Mouse (Mus musculus): ENCODE measurements around the gene Clptm1. TPM values are rescaled to one million over a fixed set of nuclear protein-coding genes. Genes with fewer than 3 reads are reported as not detected.

Gene Clptm1
- total RNA-seq, 4 experiments from 2014 or later, result 140 to 150 (median 146) TPM

DNA sequence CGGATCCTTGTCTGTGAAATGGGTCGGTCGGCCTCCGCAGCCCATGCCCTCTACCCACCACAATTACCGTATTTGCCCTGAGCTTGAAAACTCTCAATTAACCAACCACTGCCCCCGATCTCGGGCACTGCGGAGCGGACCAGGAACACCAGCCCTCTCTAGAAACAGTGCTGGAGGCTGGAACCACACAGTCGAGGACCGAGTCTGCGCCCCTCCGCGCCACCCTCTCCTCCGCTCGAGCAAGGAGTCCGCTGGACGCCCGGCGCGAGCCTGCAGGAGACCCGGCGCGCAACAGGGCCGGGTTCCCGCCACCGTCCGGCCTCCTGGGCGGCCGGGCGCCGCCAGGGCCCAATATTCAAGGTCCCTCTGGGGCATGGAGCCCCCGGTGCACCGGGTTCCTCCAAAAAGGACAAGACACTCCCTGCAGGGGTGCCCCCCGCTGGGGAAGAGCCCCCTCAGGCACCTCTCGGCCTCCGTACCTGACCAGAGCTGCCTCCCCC, 328 bp downstream of the Clptm1 start:
- no peak for DNase-seq (ENCODE audit: low spot score in 2 of 2)

DNA sequence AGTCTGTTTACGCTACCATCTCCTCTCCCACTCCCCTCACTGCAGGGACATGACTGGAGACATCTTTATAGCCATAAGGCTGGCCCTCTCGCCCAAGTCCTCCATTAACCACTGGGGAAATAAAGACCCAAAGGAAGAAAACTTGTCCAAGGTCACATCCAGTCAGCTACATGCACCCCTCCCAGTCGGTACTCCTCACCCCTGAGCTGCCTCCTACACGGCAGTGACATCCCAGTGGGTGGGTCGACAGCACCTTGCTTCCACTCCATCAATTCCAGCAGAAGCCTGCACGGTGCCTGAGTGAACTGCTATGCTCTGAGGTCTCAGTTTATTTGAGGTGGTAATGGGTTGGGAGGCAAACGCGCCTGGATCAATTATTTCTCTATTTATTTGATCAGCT, 893 bp downstream of the Clptm1 start:
- DNase-seq (ENCODE audit: low spot score in 2 of 2), result no peak

DNA sequence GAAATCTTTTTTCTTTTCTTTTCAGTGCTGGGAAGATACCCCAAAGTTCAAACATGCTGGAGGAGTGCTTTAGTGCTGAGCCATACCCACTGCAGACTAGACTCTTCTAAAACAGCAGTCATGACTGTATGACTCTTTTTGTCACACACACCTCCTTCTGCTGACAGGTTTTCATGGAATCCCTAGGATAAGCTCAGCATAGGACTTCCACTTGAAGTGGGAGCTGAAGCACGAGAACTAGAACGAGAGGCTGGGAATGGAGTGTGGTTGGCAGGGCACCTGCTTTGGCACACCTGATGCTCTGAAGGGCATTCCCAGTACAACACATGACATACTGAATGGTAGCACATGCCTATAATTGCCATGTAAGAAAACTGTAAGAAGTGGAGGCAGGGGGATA, 12.2 kb downstream of the Clptm1 start:
- DNase-seq (ENCODE audit: low spot score in 2 of 2), result no peak

DNA sequence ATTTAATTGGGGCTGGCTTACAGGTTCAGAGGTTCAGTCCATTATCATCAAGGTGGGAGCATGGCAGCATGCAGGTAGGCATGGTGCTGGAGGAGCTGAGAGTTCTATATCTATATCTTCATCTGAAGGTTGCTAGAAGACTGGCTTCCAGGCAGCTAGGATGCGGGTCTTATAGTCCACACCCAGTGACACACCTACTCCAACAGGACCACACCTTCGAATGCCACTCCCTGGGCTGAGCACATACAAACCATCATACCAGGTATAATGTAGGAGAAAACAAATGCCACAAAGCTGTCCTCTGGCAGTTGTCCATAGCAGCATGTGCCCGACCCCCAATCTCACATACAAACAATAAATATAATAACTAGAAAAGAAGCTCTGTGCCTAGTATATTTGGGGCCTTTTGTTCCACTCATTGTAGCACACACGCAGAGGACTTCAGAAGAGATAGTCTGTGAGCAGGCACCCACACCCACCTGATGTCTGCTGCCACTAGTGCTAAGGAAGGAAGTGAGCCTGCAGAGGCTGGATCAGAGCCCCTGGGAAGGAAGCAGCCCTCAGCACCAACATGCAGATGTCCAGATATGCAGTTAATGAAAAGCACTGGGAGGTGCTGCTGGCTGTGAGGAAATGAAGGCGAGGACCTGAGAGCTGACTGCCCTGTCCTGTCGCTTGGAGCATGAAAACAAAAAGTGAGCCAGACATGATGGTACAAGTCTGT, 13.6 kb downstream of the Clptm1 start:
- no peak for DNase-seq (ENCODE audit: low spot score in 2 of 2)

DNA sequence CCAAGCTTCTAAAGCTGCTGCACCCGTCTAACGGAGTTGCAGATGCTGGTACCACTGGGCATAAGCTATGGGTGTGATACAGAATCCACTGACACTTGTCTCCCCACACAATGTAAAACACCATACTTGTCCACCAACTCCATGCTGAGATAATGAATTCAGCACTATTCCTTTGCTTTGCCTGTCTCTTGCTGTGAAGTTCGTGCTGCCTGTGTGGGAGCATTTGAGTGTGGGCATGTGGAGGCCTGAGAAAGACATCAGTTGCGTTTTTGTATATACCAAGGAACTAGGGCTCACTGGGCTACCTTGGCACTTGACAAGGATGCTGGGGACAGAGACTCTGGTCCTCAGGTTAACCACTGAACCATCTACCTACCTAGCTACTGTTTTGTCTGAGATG, 23.6 kb downstream of the Clptm1 start:
- no peak for DNase-seq (ENCODE audit: low spot score in 2 of 2)

DNA sequence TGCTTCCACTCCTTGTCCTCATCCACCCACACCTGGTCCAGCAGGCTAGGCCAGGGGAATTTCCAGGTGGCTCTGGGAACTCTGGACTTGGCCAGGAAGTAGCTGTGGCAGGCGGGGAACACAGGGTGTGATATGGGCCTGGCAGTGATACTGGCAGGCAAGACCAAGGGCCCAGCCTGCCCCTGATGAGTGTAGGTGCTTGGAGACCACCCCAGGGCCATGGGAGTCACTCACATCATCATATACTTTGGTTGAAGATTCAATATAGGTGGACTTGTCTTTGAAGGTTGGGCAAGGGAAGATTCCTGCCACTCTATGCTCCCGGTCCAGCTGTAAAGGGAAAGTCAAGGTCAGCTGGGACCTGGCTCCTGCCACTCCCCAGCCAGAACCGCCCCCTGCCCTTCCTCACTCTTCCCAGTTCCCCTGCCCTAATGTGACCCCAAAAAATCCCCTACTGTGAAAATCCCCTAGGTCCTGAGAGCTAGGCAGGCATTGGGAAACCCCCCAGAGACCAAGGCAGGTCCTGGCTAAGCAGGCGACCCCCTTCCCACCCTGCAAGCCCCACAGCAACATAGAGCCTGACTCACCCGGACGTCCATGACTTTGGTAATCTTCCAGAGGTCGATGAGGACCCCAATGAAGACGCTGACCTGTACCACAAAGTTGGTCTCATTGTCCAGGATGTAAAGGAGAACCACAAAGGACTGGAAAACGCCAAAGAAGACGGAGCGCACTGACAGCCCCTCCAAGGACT, 29.6 kb downstream of the Clptm1 start:
- no peak for DNase-seq (ENCODE audit: low spot score in 2 of 2)

DNA sequence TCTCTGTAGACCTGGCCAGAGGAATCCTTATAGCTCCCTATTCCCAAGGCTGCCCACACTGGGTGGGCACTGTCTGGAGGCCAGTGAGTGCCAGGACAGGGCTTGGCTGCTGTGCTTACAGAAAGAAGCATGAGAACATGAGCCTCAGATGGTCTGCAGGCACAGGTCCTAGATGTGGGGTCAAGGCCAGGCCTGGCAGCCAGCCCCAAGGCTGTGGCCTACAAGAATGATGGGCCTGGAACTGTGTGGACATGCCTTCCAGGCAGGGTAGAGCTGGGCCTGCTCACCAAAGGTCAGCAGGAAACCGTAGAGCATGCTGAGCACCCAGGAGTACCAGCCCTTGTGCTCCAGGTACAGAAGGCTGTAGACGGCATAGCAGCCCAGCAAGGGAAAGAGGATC, 30.2 kb downstream of the Clptm1 start:
- no peak for DNase-seq (ENCODE audit: low spot score in 2 of 2)

DNA sequence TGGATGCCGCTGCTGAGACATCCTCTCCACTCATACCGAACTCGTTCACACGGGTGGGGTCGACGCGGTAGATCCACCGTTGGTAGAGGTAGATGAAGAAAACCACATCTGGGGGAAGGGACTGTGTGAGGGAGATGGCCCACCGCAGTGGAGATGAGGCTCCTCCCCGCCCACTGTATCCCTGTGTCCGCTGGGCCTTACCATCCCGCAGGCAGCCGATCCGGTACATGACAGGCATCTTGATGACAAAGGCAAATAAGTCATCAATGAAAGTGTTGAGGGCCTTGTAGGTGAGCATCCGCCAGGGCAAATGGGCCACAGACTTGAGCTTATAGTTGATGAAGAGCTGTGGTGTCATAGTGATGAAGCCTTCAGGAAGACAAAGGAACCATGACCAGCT, 31.0 kb downstream of the Clptm1 start:
- no peak for DNase-seq (ENCODE audit: low spot score in 2 of 2)

DNA sequence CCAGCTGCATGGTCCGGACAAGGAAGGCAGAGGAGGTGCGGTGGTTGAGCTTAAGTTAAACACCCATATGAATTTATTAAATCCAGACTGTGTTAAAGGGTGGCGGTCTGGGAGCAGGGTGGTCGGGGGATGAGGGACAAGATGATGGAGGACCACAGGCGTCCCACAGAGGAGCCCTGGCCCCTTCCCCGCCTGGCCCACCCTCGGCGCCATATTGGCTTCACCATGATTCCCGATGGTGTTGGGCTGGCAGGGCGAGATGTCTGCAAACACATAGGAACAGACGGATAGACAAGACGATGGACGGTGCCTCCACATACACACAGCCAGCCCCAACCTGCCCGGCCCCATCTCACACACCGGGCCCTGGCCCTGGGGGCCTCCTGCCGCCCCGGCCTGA, 31.6 kb downstream of the Clptm1 start:
- no peak for DNase-seq (ENCODE audit: low spot score in 2 of 2)

DNA sequence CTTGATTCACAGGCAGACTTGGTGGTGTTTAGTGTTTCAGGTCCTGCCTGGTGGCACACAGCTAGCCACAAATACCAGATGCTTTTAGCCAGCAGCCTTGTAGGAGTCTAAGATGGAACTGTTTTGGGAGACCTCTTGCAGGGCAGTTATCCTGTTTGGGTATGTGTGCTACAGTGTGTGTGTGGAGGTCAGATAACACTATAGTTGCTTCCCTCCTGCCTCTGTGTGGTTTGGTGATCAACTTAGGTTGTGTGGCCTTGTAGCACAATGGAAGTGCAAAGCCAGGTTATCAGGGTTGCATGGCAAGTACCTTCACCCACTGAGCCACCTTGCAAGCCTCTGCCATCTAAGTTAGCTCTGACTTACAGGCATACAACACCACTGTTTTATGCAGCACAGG, 32.1 kb downstream of the Clptm1 start:
- no peak for DNase-seq (ENCODE audit: low spot score in 2 of 2)

DNA sequence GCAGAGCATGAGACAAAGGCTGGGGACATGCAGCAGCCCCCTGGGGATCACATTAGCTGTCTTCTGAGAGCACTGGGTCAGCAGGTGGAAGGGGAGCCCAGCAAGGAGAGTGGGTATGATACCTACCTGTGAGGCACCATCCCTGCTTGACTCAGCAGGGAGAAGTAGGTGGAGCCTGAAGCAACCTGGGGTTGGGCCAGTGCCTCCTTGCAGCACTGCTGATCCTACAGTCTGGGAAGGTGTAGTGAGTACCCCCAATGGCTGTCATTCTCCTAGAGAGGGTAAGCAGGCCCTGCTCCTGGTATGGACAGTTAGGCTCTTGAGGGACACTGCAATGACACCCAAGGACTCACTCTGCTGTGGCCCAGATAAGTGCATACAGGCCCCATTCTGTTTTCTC, 32.6 kb downstream of the Clptm1 start:
- no peak for DNase-seq (ENCODE audit: low spot score in 2 of 2)

DNA sequence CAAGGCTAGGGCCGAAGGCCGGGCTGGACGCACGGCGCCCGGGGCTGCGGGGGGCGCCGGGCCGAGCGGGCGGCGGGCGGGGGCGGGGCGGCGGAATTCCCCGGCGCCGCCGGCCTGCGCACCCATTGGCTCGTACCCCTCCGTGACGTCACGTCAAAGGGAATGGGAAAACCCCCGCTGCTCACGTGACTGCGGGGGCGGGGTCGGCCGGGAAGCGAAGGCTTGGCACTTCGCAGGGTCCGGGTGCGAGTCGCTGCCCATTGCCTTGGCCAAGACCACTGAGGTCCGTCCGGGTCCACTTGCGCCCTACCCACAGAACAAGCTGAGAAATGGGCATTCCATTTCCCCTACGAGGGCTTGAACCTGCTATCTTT, 35.5 kb downstream of the Clptm1 start, which contains the start of gene Relb:
Gene Relb (minus strand): TSS at position 78 of the 374 bp plus-strand sequence.
- DNase-seq (ENCODE audit: low spot score in 2 of 2), result peak; percentile 77 to 87

DNA sequence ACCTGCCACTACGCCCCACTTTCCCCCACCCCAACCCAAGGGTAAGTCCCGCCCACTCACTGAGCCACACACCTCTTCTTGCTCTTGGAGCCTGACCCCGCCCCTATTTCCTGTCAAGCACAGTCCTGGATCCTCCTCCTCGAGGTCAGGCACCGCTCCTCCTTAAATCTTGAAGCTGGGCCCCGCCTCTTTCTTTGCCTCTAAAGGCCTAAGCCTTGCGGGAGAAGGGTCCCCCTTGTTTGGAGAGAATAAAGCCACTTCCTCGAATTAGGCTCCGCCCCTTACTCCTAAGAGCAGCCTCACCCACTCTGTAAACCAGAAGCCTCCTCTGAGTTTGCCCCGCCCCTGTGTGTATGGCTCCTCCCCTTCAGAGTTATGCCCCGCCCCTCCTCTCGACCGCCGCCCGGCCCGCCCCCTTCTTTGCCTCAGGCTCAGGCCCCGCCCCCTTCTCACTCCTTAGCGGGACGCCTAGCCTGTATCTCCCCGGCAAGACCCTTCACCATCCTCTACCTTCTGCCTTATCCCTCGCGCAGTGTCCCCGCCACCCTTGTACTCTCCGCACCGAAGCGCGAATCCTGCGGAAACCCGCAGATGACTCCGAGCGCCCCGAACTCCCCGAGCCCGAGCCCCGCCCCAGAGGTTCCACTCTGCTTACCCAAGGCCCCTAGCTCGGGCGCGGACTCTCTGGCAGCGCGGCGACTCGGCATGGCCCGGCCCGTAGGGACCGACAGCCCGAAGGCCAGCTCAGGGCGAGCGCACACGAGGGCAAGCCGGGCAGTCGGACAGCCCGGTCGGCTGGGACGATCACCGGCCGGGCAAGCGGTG, 36.1 kb downstream of the Clptm1 start:
- peak; percentile 83 to 87 for DNase-seq (ENCODE audit: low spot score in 2 of 2)

DNA sequence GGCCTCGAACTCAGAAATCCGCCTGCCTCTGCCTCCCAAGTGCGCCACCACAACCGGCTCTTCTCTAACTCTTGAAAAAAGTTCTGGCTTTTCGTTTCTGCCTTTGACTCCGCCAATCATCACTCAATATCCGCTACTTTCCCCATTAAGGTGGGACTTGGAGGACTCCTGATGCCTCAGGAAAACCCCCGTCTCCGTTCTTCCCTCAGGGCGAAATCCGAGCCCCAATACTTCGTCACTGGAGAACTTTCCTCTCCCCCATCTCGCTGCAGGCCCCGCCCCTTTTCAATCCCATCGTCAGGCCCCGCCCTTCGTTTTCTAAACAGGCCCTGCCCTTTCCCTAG, 36.7 kb downstream of the Clptm1 start:
- DNase-seq (ENCODE audit: low spot score in 2 of 2), result no peak

DNA sequence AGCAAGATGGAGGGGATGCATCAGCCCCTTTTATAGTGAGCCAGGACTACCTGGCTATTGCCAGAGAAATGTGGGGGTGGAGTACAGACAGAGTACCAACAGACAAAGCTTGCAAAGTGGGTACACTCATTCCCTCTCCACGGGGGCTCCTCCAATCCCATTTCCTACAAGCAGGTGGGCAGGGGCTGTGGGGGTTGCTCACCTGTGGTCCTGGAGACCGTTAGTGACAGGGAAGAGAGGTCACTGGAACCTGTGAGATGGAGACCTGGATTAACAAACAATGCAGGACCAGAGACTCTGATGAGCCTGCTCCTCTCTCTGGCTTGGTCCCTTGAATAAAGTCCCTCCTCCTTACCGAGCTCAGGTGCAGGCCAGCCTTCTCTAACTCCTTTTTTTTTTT, 37.1 kb downstream of the Clptm1 start:
- DNase-seq (ENCODE audit: low spot score in 2 of 2), result no peak

DNA sequence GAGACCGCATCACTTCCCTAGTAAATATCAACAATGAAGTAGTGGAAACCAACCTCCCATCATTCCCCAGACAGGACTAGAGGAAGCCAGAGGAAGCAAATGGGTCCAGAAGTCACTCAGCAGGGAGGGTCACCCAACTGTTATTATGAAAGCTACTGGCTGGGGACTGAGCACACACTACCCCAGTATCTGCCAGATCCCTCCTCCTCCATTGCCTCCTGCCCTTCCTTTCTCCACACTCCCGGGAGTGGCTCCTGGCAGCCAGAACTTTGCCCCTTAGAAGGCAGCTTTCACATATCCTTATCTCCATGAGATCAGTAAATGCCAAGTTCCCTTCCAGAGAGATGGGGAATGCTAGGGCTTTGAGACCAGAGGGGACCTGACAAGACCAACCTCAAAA, 41.4 kb downstream of the Clptm1 start:
- no peak for DNase-seq (ENCODE audit: low spot score in 2 of 2)

DNA sequence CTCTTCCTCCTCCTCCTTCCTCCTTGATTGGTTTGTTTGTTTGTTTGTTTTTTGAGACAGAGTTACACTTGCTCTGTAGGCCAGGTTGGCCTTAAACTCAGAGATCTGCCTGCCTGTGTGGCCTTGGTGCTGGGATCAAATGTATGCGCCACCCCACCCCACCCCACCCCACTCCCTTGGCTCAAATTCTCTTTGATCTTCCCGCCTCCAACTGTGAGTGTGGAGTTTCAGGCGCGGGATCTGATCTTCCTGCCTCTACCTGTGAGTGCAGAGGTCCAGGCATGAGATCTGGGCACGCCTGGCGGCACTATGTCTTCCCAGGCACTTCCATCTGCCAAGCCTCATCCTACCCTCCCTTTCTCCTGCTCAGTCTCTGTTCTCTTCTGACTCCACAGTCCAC, 42.6 kb downstream of the Clptm1 start:
- no peak for DNase-seq (ENCODE audit: low spot score in 2 of 2)

DNA sequence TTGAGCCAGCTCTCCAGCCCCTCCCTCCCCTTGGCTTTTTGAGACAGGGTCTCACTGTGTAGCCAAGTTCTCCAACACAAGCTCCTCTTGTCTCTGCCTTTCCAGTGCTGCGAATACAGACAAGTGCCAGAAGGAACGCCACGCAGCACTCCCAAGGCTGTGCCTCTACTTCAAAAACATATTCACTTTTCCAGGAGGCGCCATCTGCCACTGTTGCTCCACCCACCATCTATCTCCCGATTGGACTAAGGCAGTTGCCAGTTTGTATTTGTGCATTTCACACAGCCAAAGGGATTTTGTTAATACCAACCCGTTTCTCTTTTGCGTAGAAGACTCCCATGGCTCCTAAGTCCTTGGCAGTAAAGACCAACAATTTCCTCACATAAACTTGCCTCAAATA, 44.0 kb downstream of the Clptm1 start:
- peak; percentile 67 to 77 for DNase-seq (ENCODE audit: low spot score in 2 of 2)

DNA sequence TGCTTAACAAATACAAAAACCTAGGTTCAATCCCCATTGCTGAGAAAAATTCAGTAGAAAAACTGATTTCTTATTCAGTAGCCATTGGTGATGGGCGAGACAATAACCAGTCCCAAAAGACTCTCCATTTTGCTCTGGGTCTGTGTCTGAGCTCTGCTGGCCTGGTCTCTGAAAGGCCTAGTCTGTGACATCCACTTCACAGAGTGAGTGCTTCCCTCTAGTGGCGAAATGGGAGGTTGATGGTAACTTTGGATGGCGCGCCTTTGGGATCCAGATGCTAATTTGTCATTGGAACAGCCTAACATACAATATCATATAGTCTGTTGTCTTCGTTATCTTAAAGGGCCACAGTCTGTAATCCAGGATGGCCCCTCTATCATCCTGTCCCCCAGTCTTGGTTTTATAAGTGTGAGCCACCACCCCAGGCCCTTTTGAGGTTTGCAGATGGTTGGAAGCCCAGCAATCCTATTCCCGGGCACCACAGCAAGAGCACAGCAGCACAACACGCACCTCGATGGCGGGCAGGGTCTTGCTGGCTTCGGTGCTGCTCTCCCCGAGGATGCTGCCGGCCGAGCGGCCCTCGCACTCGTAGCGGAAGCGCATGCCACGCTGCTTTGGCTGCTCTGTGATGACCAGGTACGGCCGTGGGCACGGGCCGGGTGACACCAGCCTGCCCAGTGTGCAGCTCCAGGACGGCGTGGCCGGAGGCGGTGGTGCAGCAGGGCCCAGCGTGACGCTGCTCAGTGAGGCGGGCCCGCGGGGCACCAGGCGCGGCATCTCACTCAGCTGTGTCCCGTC, 45.6 kb downstream of the Clptm1 start:
- DNase-seq (ENCODE audit: low spot score in 2 of 2), result peak; percentile 68 to 85

DNA sequence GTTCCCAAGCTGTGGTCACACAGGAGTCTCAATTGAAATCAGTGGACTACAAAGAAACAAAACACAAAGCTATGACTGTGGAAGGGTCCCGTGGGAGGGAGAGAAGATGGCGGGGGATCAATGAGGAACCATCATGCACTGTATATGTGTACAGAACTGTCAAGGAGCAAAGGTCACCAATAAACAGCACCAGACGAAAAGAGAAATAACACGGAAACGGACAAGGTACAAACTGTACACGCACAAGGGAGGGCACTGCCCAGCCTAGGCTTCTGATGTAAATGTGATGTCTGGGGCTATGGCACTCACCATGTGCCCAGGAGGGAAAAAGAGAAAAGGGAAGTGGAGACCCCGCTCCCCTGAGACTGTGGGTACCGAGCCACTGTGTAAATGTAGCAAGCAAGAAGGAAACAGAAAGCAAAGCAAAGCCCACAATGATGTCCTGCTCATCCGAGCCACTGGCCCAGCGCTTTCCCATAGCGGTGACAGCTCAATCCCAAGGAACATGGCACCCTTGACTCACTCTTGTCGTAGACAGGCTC, 49.7 kb downstream of the Clptm1 start:
- no peak for DNase-seq (ENCODE audit: low spot score in 2 of 2)

DNA sequence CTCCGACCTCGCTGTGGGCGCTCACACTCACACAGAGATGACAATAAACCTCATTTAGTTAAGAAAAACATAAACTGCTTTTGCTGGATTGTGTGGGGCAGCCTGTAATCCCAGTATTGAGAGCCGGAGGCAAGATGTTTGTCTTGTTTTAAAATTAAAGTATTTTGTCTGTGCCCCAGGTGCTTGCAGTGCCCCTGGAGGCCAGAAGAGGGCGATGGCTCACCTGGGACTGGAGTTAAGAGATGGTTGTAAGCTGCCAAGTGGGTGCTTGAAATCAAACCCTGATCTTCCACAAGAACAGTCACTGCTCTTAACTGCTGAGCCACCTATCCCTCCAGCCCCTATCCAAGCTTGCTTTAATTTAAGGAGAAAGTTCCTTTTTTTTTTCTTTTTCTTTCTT, 53.9 kb downstream of the Clptm1 start:
- DNase-seq (ENCODE audit: low spot score in 2 of 2), result no peak

Data from layer of hippocampus, adult 8-10 months (tissue).